Mouse (Mus musculus) bone marrow macrophage, adult 2 months (primary cell): ENCODE measurements around the gene Fyb.

Source experiments
- CTCF ChIP-seq: IDR thresholded peaks from 2 replicates; pipeline ENCODE4 v1.5.1; 2012; ENCODE audit warnings: low read depth, mild to moderate bottlenecking, low read length, moderate library complexity
- POLR2A ChIP-seq: IDR thresholded peaks from 2 replicates; pipeline ENCODE4 v1.6.1; 2012; ENCODE audit warnings: mild to moderate bottlenecking, low read depth, low read length, borderline replicate concordance

DNA sequence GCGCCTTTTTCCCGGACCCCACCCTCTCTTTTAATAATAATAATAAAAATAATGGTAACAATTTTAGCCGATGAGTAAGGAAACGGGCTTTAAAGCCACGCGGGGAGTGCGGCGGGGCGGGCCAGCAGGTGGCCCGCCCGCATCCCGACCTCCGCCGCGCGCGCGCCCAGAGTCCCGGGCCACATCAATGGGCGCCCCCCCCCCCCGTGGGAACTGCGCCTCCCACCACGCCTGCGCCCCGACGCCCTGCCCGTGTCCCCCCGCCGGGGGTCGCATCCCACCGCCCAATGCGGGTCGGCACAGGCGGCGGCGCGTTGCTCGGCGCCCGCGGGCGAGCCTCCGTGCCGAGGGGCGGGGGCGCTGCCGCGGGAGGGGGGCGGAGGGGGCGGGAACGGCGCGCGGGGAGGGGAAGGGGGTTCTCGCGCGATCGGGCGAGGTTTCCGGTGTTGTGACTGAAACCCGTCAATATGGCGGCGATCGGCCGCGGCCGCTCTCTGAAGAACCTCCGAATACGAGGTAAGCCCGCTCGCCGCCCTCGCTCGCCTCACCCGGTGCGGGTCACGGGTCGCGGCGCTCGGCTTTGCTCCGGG lies 185.4 kb downstream of the Fyb start, which contains the start of gene Rictor:
- no peak for TF ChIP-seq CTCF
- TF ChIP-seq POLR2A = no peak
